Mouse (Mus musculus) left cerebral cortex, postnatal 14 days (tissue): ENCODE measurements at regions not wholly inside any gene's neighbourhood (a gene's known extent, or its start where the extent isn't known, plus 50 kb on each side); places are given as distances from the start of the nearest gene placed in this dataset.

Experiments
- DNase-seq, 2 experiments: peaks; one replicate each; pipeline ENCODE4 v3.0.0; 2021 to 2022; ENCODE audit warnings: low spot score in 2 of 2, mixed read lengths in 1 of 2
- intact Hi-C: fragments of 180-260 bp; cut with DNase I; formaldehyde crosslinking; loops from one replicate; pipeline ENCODE4 v1.15.1; 2025

DNA sequence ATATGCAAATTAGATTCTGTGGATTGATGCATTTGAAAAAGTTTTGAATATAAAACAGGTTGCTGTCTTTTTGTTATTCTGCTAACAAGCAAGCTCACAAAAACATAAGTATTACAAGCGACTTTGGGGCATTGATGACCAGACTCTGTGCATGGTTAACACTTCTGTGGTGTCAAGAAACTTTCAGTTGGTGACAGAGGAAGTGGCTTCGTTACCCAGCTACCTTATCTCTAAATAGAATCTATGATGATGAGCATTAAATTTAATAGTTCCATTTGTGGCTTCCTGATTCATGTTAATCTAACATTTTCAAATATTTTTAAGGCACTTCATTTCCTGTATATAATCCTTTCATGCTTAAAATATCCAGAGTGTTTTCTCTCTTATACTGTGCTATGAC is 100.8 kb downstream of the Tm2d1 start:
- no peak for DNase-seq
- intact Hi-C loops: no loop called here

DNA sequence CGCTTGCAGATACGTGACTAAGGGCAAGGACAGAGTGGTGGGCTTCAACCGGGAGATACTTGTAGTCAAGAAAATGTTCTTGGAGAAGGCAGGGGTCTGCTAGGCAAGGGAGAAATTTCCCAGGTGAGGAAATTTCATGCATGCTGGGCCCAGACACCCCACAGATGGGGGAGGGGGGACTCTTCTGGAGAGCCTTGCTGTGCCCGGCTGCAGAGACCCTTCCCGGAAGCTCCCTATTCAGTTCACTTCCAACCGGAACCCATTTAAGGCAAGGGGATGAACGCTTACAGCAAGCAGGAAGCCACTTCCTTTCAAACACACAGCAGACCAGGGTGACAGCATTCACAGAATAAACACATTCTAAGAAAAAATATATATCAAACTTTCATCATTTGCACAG is 124.8 kb downstream of the Tm2d1 start:
- no peak for DNase-seq
- intact Hi-C loops: no loop called here

DNA sequence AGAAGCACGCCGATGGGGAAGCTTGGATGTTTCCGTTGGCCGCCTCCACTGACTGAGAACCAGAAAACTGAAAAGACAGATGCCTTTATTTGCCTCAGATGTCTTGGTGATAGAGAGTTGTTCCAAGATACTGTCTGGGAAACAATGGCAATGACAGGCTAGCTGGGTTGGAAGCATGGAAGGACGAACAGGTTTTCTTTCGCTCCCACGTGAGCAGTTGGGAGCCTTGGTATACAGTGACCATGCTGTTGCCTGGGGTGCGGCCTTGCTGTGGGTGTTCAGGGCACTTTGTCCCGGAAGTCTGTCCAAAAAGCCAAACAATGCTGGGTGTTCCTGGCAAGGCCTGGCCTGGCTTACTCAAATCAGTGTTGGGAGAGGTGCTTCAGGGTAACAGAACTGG is 125.4 kb downstream of the Tm2d1 start:
- intact Hi-C loops: no loop called here

DNA sequence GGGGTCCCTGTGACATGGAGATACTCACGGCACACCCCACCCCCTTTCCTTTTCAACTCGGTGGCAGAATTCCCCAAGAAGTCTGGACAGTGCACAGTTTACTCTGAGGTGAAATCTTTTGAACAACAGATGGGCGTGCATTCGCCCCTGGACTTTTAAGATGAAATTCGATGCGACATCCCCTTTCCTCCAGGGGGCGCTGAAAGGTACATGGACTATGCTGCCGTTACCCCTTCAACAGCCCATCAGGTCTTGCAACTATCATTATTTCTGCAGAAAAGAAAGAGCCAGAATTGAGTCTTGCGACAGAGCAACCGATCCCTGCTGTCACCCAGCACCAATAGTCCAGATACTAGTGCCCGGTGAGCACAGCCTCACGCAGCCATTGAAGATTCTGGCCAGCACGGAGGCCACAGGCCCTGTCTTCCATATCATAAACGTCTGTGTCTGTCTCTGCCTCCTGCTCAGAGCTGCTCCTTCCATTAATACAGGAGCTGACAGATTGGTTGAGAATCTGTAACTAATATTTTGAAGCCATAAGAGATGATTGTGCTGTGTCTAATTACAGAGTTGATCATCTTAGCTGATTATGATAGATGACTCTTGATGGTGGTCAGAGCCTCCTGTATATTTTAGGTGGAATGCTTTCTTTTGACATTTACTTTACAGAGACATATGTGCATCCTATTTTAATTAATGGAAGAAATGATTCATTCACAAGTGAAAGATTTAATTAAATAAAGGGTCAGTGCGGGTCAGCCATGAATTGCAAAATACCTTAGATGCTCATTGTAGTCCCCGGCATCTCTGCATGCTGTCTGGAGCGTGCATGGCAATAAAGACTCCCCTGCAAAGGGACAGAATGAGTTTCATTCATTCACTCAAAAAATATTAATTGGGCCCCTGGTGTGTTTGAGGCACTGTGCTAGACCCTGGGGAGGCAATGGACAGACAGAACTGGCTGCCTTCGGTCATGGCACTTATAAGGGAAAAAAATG is 128.0 kb downstream of the Tm2d1 start:
- intact Hi-C loops: no loop called here
- peak; percentile 8 to 19 for DNase-seq

More for the DNA sequence above, 125.4 kb downstream of the Tm2d1 start:
- peak; percentile 4 to 8 for DNase-seq

DNA sequence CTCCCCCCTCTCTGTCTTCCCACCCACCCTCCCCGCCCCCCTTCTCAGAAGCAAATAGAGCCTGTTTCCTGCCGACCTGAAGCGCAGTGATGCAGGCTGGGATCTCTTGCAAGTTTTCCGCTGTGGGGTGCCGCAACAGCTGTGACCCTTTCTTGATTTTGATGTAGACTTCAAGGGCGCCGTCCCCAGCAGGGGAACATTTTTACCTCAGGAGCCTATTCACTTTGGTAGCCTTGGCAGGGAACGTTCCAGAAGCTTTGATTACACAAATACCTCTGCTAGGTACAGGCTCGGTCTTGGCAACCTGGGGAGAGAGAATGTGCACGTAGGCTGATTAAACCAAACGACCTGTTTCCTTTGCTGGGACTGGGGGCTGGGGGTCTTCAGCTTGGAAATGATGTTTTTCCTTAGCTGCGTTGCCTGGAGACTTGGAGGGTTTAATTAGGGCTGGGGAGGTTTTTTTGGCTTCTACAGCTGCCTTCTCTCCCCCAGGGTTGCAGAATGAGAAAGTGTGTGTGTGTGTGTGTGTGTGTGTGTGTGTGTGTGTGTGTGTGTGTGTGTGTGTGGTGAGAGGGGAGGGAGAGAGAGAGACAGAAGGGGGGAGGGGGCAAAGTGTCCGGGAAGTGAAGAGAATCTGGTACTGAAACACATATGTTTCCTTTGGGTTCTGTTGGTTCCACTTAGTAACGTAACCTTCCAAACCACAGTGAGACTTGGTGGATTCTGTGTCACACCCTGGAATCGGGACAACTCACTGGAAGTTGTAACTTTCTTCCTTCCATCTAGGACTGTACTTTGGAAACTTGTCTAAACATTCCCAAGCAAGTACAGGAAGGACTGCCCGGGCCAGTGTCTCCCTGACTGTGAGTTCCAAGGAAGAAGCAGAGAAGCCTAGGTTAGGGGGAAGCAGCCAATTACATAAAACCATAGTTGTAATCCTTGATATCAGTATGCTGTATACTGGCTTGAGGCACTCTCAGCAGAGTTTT is 138.9 kb downstream of the Tm2d1 start:
- intact Hi-C loops: no loop called here
- DNase-seq: peak; percentile 41 to 60

DNA sequence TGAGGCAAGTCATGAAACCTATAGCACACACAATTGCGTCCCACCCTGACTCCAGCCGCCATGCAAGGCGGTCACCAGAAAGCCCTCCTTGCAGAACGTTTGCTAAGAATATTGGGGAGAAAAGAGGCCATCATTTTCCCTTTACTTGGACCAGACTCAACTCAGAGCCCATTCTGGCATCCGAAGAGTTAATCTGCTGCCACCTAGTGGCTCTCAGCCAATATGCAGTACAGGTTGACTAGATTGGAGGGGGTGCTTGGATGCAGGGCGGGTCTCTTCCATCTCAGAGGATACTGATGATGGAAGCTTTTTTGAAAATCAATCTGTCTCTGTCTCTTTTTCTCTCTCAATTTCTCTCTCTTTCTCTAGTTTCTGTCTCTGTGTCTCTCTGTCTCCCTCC is 139.6 kb downstream of the Tm2d1 start:
- peak; percentile 77 to 78 for DNase-seq
- intact Hi-C loops: no loop called here

DNA sequence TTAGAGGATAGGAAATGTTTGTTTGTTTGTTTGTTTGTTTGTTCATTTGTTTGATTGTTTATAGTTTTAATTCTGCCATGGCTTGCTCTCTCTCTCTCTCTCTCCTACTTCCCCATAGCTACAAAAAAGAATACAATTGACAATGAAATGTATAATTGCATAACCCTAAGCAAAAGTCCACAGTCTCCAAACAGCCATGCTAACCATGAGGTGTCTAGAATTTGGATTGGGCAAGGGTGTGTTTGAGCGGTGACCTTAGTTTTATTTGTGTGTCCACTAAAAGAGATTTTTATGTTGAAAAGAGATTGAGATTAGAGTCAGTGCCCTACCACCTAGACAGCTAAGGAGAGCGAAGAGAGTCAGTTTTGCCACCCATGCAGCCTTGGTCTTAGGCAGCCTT is 141.2 kb downstream of the Tm2d1 start:
- DNase-seq: no peak
- intact Hi-C loops: no loop called here

DNA sequence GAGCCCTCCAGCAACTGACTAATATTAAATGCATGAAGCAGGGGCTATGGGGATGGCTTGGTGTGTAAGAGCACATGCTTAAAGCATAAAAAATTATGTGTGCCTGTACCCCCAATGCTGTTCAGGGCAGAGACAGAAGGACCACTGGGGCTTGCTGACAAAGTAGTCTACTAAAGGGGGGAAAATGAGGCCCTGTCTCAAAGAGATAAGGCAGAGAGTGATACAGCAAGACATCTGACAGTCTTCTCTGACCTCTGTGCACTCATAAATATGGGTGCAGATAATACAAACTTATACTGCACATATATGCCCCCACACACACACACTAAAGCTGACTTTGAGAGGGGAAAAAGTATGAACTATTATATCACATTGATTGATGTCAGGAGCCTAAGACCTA is 142.8 kb downstream of the Tm2d1 start:
- no peak for DNase-seq
- intact Hi-C loops: no loop called here

DNA sequence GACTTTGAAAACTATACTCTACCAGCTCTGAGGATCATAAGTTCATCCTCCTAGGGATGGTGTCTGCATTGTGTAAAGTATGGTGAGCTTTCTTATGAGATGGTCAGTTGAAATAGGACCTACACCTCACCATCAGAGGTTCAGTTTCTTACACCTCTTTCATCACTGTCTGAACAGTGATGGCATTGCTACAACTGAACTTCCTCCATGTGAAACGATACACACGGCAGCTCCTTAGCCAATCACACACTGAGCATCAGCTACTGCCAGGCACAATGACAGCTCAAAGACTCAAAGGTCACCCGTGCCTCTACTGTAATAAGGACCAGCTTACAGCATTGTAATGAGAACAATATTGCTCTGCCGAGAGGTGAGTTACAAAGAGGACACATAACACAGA is 145.0 kb downstream of the Tm2d1 start:
- intact Hi-C loops: no loop called here

DNA sequence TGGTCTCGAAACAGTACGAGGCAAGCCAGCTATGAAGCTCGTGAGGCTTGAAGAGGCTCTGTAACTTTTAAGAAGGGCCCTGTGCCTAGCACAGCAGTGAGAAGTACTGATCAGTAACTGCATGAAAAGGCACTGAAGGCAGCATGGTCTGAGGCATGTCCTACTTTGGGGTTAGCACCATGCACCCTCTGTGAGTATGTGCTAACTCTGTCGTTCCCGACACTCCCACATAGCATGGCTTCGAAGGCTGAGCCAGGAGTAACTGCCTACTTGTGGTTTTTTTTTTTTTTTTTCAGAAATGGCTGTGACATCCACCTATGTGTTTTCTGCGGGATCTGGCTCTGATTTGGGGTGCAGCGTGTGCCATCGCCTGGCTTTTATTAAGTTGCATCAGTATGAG is 145.6 kb downstream of the Tm2d1 start:
- no peak for DNase-seq
- intact Hi-C loops: no loop called here

More for the DNA sequence above, 145.0 kb downstream of the Tm2d1 start:
- DNase-seq: no peak

DNA sequence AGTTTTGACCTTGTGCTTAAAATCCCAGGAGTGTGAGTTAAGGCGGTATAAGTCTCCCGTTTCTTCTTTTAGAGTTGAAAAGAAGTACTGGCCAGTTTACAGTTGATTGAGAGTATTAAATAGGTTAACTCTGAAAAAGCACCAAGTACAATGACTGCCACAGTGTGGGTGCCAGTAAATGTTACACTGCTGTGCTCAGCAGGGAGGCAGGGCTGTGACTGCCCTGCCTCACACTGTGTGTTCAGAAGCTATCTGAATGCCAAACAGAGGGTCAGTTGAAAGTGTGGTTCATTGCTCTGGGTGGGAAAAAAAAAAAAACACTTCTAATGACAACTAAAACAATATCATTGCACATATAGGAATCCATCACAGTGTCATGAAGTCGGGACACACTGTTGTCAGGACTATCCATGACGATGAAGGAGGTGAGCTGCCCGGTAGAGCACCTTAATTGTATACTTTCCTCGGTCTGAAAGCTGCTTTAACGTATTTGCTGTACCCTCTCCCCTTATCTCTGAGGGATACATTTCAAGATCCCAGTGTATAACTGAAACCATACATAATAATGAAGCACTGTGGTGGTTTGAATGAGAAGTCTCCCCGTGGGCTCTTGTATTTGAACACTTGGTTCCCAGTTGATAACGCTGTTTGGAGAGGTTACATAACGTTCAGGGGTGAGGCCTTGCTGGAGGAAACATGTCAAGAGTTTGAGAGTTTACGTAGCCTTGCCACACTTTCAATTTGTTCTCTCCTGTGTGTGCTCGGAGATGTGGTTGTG is 146.9 kb downstream of the Tm2d1 start:
- intact Hi-C loops: no loop called here
- DNase-seq: no peak

DNA sequence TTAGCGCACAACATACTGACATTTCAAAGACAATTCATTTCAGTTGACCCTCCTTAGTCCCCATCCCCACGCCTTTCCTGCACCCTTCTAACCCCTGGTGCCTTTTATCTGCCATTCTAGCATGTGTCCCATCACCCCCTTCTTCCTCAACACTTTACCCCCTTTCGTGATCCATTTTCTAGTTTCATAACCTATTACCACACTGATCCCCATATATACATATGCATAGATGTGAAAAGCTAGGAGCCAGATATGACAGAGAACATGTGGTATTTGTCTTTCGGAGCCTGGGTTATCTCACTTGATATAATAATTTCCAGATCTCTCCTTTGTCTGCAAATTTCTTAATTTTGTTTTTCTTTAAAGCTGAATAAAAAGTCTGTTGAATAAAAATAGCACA is 154.9 kb downstream of the Tm2d1 start:
- intact Hi-C loops: no loop called here
- DNase-seq: no peak

DNA sequence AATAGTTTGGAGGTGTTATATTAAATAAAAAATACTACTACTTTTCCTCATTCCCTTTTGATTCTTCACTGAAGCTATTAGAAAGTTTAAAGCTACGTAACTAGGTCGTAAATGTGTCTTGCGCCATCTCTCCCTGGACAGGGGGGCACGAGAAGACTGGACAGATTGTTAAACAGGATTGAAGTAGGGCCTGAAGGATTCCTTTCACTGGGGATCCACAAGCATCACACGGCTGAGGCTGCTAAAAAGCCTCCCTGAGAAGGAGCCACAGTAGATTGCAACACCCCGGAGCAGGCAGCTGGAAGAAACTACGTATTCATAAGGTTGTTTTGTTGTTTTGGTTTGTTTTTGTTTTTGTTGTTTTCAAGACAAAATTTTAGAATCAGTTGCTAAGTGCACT is 158.7 kb downstream of the Tm2d1 start:
- intact Hi-C loops: no loop called here
- no peak for DNase-seq

DNA sequence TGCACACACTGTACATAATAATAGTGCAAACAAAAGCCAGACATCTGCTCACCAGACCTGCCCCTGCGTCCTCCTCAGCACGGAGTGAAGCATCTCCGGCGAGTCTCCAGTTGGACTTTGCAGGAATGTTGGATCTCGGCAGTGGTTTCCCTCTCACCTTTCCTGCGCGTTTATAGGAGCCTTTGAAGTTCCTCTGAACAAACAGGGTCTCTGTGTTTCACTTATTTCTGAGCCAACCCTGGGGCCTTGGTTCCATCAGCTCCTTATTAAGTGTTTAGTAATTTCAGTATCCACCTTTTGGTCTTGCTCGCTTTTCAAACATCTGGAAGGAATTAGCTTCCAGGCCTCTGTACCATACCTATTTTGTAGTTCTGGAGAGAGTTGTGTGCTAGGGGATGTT is 159.7 kb downstream of the Tm2d1 start:
- no peak for DNase-seq
- intact Hi-C loops: no loop called here

DNA sequence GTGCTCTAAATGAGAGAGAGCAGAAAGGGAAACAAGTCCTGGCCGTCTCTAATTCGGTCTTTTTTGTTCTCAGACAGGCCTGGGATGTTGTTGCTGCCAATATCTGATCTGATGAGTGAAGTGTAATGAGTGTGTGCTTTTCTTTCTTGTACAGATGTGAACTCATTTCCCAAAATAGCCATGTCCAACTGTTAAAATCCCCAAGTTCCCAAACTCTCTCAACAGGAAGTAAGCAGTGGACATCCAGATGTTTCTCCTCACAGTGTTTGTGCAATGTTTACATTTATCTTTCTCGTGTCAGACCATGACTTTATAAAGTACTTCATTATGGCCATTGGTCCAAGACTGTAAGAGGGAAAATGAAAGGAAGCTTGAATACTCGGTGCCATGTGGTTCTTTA is 161.5 kb downstream of the Tm2d1 start:
- intact Hi-C loops: no loop called here
- DNase-seq: no peak

DNA sequence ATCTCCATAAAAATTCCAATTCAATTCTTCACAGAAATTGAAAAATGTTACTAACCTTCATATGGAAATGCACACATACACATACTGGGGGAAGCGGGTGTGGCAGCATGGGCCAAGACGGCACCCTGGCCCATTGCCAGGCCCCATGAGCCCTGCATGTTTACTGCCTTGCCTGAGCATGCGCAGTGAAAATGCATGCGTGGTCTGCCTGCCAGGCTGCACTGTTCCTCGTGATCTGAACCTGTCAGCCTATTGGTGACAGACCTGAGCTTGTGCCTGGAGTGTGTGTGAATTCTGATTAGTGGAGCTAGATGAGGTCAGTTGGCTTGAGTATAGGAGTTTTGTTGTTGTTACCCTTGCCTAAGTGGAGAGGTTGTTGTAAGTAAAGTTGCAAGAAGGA is 167.9 kb downstream of the Tm2d1 start:
- no peak for DNase-seq
- intact Hi-C loops: no loop called here

DNA sequence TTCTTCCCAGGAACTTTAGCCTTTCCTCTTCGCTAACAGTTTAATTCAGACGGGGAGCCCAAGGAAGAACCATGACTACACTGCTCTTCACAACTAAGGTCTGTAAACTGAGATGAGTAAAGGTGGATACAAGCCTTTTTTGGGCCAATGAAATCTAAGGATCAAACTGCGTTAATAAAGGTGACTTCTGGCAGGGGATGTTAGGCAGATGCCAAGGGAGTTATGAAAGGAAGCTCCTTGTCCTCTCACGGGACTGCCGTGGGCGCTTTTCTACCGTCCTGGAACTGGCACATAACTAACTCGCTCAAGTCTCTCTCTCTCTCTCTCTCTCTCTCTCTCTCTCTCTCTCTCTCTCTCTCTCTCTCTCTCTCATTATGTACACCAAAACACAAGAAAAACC is 175.7 kb downstream of the Tm2d1 start:
- intact Hi-C loops: no loop called here
- no peak for DNase-seq

DNA sequence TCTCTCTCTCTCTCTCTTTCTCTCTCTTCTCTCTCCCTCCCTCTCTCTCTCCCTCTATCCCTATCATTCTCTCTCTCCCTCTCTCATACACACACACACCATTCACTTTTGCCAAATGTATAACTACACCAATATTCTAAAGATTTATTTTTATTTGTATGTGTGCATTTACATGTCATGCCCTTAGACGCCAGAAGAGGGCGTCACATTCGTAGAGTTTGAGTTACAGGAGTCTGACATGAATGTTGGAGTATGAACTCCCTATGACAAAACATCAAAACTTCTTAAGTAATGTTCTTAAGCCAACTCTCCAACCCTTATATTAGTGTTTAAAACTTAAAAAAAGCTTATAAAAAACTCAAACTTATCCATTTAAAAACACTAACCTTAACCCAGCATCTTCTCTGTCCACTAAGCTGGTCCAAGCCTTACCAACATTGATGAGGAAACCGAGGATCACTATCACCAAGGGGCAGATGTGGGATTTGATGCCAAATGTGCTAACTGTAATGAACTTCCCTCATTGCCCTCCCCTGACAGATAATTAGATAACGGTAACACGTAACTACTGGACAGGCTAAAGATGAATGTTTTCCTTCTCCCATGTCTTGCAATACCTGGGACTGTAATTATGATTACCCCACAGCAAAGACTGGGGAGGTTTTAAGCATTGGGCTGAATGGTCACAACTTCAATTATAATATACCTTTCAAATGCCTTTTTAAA is 176.7 kb downstream of the Tm2d1 start:
- intact Hi-C loops: no loop called here
- no peak for DNase-seq

DNA sequence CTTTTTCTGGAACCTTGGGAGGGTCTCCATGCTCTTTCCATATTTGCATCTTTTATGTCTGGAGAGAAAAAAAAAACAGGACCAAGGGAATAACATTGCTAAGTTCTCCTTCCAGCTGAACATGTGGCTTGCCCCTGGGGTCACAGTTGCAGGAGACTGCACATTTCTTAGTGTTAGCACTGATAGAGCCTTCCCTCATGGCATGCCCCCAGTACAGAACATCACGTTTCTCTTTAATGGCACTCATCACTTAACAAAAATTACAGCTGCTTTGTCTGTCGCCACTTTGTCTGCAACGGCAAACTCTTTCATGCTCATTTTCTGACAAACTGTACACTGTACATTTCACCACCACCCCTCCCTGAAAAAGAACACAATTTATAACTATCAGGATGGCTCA is 180.0 kb downstream of the Tm2d1 start:
- intact Hi-C loops: no loop called here
- DNase-seq: no peak
